Mouse (Mus musculus) bone marrow macrophage, adult 2 months (primary cell): Measurements from ENCODE around the gene Anln. TPM values are rescaled to one million over a fixed set of nuclear protein-coding genes. Genes with fewer than 3 reads are reported as not detected.
A peak's percentile ranks its signal among the peaks of the same experiment; 100 is the strongest.
"Not testable (repeated sequence)": the region's sequence is repeated elsewhere in the genome, so short reads cannot be mapped to it uniquely, and the experiment has no call there.

ENCODE experiments used
- H3K27ac ChIP-seq: 2 replicates; pipeline ENCODE4 v1.5.1; 2012; ENCODE audit warnings: low read depth, low read length; ENCODE audit not compliant: insufficient read depth
- H3K4me1 ChIP-seq: 2 replicates; pipeline ENCODE4 v1.6.1; 2012; ENCODE audit warnings: low read length; ENCODE audit not compliant: control insufficient read depth, insufficient read depth
- H3K4me3 ChIP-seq: 2 replicates; pipeline ENCODE4 v1.5.1; 2012; ENCODE audit warnings: mild to moderate bottlenecking, low read length, moderate library complexity; ENCODE audit not compliant: insufficient read depth
- CTCF ChIP-seq: IDR thresholded peaks from 2 replicates; pipeline ENCODE4 v1.5.1; 2012; ENCODE audit warnings: low read depth, mild to moderate bottlenecking, low read length, moderate library complexity
- POLR2A ChIP-seq: IDR thresholded peaks from 2 replicates; pipeline ENCODE4 v1.6.1; 2012; ENCODE audit warnings: mild to moderate bottlenecking, low read depth, low read length, borderline replicate concordance
- polyA plus RNA-seq: library from polyadenylated mRNA; stranded (reverse); fragments of >200 nt; gene quantifications from 2 replicates; pipeline ENCODE4 v1.2.4, GENCODE M21; 2012; ENCODE audit not compliant: missing spikeins, insufficient read depth, insufficient read length

The Anln gene
- polyA plus RNA-seq, 1 experiment: 34.5 TPM

DNA sequence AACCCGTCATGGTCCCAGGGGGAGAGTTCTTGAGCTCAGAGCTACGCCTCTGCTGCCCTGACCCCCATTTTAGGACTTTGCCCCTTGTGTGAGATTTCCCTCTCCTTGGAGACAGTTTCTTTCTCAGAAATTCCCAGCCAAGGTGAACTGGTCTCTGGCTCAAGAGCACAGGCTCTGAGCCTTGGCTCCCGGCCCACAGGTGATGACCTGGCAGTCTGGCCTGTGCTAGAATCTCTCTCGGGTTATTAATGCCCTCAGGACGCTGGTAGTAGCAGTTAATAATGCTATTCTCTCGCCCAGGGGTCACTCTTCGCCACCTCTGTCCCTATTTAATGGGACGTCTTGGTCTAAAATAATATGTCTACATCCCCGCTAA is 61.9 kb downstream of the Anln start:
- Histone ChIP-seq H3K27ac (no peak overlapping the region), H3K4me3 (peak overlapping the region; percentile 62; the same call in 1 of the 2 replicates), H3K4me1 (peaks cover 9% of the 10 kb centered on the region)
- TF ChIP-seq CTCF: no peak
- TF ChIP-seq POLR2A: no peak

DNA sequence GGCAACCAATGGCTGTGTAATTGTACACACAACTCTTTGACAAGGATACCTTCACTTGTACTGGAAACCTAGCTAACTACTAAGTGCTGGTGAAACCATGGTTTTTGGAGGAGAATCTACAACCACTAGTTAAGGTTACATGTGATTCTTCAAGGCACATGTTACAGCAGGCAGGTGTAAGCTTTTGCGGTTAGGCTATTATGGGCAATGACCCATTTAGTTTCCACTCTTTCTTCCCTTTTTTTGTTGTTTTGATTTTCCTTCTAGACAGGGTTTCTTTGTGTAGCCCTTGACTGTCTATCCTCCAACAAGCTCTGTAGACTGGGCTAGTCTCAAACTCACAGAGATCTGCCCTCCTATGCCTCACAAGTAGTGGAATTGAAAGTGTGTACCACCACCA is 64.4 kb downstream of the Anln start:
- Histone ChIP-seq H3K27ac (no peak overlapping the region), H3K4me3 (no peak overlapping the region), H3K4me1 (peaks cover 12% of the 10 kb centered on the region)
- TF ChIP-seq CTCF: no peak
- TF ChIP-seq POLR2A: no peak

DNA sequence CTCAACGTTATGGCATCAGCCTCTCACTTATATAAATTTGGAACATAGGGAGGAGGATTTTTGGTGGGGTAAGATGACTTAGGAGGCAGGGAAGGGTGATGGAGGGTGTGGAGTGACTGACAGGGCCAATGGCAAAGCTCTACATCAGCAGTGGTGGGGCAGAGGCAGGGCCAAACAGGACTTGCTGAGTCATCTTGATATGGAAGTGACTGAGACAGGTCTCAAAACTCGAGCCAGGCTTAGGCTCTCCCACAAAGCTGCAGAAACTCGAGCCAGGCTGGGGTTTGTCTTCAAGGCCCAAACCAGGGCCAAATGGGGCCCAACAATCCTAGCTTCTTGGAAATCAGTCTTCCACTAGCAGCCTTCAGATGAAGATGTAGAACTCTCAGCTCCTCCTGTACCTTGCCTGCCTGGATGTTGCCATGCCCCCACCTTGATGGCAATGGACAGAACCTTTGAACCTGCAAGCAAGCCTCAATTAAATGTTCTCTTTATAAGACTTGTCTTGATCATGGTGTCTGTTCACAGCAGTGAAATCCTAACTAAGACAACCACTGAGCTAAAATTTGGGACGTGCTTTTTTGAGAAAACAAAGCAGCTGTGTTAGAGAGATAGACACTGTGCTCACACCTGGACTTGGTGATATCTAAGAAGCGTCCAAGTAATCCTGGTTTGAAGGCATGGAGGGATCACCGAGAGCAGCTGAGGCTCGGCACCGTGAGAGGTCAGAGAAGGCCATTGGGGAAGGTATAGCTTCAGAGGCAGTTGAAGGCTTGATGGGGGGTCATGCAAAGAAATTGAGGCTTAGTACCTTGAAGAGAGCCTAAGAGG is 66.4 kb downstream of the Anln start:
- Histone ChIP-seq H3K4me1 (peaks cover 12% of the 10 kb centered on the region), H3K27ac (no peak overlapping the region), H3K4me3 (no peak overlapping the region)
- TF ChIP-seq CTCF (no peak), POLR2A (no peak)

DNA sequence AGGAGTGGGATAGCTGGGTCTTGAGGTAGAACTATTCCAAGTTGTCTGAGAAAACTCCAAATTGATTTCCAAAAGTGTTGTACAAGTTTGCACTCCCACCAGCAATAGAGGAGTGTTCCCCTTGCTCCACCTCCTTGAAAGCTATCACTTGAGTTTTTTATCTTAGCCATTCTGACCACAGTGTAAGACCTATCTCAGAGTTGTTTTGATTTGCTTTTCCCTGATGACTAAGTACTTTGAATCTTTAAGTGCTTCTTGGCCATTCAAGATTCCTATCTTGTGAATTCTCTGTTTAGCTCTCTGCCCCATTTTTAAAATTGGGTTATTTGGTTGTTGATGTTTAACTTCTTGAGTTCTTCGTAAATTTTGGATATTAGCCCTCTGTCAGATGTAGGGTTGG is 69.9 kb downstream of the Anln start:
- no peak overlapping the region for H3K27ac ChIP-seq
- H3K4me3 ChIP-seq: no peak overlapping the region
- TF ChIP-seq CTCF (no peak), POLR2A (no peak)

DNA sequence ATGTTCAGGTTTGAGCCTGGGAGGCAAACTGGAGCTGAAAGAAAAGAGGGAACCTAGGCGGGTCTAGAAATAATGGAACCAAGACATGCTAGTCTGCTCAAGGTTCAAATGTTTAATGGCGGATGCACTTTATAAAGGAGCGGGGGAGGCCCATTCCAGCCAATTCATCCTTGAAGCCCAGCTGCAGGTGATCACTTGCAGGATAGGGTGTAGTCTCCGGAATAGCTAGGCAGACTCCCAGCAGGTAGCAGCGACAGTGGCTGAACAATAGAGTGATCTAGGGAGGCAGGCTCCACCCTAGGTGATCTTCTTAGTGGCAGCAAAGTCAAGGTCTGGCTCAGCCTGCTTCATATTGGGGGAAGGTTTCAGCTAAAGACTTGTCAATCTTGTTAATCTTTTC is 72.9 kb downstream of the Anln start:
- not testable (repeated sequence) for H3K27ac ChIP-seq, H3K4me3 ChIP-seq
- H3K4me1 ChIP-seq: peaks cover 16% of the 10 kb centered on the region

More for the DNA sequence above, 69.9 kb downstream of the Anln start:
- H3K4me1 ChIP-seq: peaks cover 12% of the 10 kb centered on the region

DNA sequence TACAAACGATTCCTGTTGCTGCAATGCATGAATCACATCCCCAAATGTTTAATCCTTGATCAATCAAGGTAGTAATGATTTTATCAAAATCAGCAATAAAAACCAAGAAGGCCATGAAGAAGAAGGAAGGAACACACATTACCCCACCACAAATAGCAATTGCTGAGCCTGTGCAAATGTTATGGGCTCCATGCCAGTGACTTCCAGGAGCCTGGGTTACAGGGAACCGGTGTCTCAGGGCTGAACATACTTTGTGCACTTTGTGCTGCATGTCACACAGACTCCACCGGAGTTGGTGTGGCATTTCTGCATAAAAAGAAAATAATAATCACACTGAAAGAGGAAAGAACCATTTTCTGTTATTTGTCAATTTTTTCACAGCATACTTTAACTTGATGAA is 74.9 kb downstream of the Anln start:
- no peak overlapping the region for H3K4me3 ChIP-seq
- peak overlapping the region; percentile 37 for H3K27ac ChIP-seq
- no peak for TF ChIP-seq CTCF
- TF ChIP-seq POLR2A: no peak
- peaks cover 16% of the 10 kb centered on the region for H3K4me1 ChIP-seq

DNA sequence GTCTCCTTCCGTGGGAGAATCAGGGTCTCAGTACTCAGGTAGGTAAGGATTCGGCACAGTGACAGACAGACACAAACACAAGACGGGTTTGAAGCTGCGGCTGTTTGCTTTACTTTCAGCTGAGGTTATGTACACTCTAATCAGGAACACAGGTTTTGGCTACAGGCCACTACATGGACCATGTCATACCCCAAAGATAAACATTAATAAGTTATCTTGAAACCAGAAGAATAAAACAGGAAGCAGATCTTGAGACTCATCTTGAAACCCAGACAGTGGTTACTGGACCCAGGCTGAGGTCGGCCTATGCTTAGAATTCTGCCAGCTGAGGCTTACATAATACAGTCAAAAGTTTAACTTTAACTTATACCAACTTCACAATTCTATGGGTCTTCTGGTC is 75.8 kb downstream of the Anln start:
- peak overlapping the region; percentile 72 for H3K27ac ChIP-seq
- H3K4me1 ChIP-seq: peaks cover 22% of the 10 kb centered on the region
- TF ChIP-seq POLR2A: no peak
- no peak for TF ChIP-seq CTCF
- H3K4me3 ChIP-seq: no peak overlapping the region

DNA sequence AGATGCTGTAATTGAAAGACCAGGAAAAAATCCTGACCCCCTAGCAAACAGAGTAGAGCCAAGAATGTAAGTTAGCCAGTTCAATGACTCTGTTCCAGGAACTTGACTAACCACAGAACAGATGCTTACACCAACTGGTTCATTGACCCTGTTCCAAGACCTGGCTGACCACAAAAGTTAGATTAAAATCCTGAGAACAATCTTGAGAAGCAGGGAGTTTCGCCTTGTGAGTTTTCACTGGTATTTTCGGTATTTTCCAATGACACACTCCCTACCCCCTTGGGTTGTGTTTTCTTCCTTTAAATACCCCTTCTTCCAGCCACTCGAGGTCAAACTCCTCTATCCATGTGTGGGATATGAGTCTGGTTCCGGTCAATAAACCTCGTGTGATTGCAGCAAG is 79.3 kb downstream of the Anln start:
- Histone ChIP-seq H3K4me3 (no peak overlapping the region), H3K4me1 (peaks cover 23% of the 10 kb centered on the region), H3K27ac (no peak overlapping the region)
- no peak for TF ChIP-seq POLR2A
- no peak for TF ChIP-seq CTCF

DNA sequence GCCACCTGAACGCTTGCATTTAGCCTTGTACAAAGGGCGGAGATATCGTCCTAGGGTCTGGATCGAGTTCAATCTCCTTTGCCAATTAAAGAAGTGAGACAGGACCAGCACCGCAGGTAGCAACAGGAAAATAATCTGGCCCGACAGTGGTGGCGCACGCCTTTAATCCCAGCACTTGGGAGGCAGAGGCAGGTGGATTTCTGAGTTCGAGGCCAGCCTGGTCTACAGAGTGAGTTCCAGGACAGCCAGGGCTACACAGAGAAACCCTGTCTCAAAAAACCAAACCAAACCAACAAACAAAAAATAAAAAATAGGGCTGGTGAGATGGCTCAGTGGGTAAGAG is 81.1 kb downstream of the Anln start:
- H3K27ac ChIP-seq: not testable (repeated sequence)
- Histone ChIP-seq H3K4me3 (peak overlapping the region; percentile 78), H3K4me1 (peaks cover 11% of the 10 kb centered on the region)

DNA sequence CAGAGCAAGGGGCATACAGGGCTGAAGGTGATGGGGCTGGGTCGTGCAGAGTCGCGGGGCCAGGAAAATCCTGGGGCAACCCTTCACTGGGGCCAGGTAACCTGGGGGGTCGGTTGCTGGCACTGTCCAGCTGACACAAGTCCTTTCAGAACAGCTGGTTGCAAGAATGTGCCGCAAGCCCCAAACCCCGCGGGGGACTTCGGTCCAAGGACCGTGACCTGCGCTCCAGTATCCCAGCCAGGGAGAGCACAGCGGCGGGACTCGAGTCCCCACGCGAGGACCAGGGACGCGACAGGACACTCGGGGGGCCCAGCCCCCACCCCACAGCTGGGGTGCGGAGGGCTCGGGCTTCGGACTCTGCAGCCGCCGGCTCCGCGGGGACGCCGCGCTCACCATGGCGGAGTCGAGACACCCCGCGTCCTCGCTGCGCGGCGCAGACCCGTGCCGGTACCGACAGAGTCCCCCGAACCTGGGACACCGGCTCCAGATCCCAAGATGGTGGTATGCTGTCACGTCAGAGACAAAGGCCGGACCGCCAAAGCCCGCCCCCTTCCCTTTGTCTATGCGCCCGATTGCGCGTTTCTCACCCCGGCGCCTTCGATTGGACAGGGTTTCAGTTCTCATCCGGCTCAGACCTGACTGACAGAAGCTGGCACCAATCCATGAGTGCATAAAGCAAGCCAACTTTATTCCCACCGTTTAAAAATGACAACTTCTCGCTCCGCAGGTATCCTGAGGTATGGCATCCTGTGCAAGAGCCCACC is 81.7 kb downstream of the Anln start, which contains the start of gene Zfp810:
Gene Zfp810, minus strand, starts transcription at position 493 of the 764 bp plus-strand sequence.
- no peak for TF ChIP-seq CTCF
- no peak for TF ChIP-seq POLR2A
- H3K4me1 ChIP-seq: peaks cover 9% of the 10 kb centered on the region
- peak within 1 kb of the TSS; percentile 78 for H3K4me3 ChIP-seq
- peak within 1 kb of the TSS; percentile 55 for H3K27ac ChIP-seq

DNA sequence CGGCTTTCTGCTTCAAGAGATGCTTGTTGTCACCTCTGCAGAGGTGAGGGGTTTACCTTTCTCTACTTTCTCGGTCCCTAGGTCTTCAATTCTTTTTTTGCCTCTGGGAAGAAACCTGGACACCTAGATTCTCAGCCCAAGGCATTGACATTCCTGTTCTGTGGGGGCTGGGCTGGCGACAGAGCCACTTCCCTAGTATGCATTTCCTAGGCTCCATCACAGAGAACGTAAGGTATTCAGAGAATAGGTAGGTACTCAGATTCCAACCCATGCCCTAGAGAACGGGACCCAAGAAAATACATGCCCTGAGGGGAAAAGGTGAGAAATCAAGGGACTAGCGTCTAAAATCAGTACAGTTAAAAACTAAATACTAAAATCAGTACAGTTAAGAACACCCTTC is 82.3 kb downstream of the Anln start:
- Histone ChIP-seq H3K4me1 (peaks cover 9% of the 10 kb centered on the region), H3K27ac (no peak overlapping the region)
- TF ChIP-seq CTCF (no peak), POLR2A (no peak)

More for the DNA sequence above, 82.3 kb downstream of the Anln start:
- peak overlapping the region; percentile 78 for H3K4me3 ChIP-seq
